Mouse (Mus musculus) left cerebral cortex, postnatal 10 days (tissue): ENCODE results near the gene Zfp13. TPM values are rescaled to one million over a fixed set of nuclear protein-coding genes. Genes with fewer than 3 reads are reported as not detected.

ENCODE experiments used
- DNase-seq, 2 experiments: peaks; one replicate each; pipeline ENCODE4 v3.0.0; 2021 to 2022; ENCODE audit warnings: low spot score in 2 of 2, mixed read lengths in 1 of 2; ENCODE audit errors: extremely low spot score in 1 of 2
- intact Hi-C: fragments of 180-260 bp; cut with DNase I; formaldehyde crosslinking; loops from one replicate; pipeline ENCODE4 v1.15.1; 2025
- total RNA-seq, 2 experiments: library from RNA; stranded (reverse); gene quantifications; 2 replicates each; pipeline ENCODE4 v1.2.3; 2021

Zfp13 gene
- total RNA-seq: 10 to 100 TPM; 29.3 to 33.8 TPM

DNA sequence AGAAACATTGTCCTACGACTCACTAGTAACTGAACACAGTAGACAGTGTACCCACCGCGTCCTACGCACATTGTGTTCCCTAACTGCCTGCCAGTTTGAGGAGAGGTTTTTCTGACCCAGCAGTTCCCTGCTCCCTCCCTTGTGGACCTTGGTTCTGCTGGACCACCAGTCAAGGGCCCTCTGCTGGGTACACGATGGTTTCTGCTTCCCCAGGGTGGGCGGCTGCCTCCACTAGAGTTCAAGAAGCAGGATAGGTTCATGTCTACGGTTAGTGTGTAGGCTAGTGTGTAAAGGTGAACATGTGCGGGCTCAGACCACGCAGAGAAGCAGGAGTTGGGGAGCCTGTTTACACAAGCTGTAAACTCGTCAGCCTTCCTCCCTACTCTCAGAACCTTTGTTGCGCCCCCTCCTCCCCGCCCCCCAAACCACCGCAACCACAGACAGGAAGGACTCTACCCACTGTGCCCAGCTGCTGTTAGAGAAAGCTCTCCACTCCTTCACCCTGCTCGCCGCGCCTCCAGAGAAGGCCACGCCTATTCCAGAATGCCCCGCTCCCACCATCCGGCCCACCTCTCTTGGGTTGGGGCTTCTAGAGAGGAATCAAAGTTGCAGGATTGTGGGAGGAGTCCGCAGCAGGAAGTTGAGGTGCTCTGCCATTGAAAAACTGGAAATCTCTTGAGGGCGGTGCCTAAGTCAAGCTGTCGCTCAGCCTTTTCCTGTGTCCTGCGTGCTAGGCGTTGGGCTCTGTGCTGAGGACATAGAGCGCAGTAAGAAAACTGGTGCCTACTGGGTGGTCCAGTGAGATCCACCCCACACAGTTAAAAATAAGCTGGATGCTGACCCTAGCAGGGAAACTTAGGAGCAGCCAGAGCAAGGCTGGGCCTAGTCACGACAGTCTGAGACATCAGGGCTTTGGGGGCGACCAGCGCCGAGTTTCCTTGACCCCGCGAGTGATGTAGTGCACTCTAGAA, at the start of gene Zfp13:
TSS of gene Zfp13 (minus strand) at position 906 of the 971 bp plus-strand sequence.
- intact Hi-C loops: no loop called here
- peak; percentile 73 to 92 for DNase-seq

DNA sequence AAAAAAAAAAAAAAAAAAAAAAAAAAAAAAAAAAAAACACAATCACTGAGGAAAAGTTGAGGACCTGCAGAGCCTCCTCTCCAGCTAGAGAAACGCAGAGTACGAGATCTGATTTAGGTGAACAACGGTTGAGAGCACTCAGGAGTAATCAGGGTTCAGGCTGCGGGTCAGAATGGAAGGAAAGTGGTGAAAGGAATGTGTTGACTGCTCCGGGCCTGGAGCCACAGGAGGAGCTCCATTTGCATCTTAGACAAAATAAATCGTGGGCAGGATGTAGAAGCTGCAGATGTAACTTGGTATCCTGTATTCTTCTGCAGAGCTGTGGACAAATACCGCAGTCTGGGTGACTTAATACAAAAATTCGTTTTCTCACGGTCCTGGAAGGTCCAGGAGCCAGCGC, 46.6 kb upstream of the Zfp13 start:
- intact Hi-C loops: no loop called here
- no peak for DNase-seq

DNA sequence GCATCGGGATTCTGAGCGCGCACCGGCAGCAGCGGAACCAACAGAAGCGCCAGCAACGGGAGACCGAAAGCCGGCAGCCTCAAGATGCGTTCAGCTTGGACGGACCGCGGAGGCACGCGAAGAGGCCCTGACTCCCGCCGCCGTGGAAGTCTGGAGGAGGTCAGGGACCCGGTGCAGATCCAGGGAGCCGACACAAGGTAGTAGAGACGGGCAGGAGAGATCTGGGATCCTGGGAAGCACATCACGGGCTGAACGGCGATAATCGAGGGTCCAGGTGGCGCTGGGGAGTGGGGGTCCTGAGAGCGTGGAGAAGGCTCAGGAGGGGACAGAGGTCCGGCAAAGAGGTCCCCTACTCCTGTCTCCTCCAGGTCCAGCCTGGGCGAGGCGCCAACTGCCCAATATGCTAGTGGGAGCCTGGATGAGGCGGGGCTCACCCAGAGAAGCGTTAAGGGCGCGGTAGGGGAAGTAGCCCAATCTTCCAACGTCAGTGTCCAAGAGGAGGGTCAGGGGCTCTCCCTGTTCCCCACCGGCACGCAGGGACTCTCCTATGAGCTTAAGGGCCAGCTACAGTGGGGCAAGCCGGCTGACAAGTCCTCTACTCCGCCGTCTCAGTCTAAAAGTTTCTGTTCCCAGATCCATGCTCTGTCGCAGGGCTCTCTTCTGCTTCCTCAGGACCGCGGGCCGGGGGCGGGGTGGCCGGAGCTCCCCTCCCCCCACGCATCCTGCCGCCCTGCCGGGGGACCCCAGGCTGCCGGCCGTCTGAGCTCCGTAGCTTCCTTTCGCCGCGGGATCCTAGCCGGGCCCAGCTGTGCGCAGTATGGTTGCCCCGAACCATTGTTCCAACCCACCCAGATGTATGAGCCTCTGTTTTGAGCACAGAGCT, 45.6 kb upstream of the Zfp13 start, which contains the start of gene Mmp25:
TSS of gene Mmp25 (minus strand) at position 665 of the 883 bp plus-strand sequence.
- DNase-seq: peak in 1 of 2 experiments; percentile 80
- intact Hi-C loops: no loop called here

DNA sequence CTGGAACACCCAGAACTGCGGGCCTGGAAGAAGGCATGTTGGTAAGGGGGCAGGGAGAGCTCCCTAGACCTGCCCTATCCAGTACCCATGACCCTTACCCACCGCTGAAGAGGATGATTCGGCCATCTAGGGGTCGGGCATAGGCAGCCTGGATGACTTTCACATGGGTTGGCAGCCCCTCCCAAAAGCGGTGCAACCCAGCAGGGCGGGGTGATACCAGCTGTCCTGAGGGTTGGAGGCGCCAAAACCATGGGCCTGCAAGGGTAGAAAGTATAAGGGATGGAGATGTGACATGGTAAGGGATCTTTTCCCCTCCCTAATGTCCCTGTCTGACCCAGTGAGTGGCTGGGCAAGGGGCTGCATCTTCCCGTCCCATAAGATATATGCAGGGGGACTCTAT, 32.0 kb upstream of the Zfp13 start:
- DNase-seq: no peak
- intact Hi-C loops: no loop called here

DNA sequence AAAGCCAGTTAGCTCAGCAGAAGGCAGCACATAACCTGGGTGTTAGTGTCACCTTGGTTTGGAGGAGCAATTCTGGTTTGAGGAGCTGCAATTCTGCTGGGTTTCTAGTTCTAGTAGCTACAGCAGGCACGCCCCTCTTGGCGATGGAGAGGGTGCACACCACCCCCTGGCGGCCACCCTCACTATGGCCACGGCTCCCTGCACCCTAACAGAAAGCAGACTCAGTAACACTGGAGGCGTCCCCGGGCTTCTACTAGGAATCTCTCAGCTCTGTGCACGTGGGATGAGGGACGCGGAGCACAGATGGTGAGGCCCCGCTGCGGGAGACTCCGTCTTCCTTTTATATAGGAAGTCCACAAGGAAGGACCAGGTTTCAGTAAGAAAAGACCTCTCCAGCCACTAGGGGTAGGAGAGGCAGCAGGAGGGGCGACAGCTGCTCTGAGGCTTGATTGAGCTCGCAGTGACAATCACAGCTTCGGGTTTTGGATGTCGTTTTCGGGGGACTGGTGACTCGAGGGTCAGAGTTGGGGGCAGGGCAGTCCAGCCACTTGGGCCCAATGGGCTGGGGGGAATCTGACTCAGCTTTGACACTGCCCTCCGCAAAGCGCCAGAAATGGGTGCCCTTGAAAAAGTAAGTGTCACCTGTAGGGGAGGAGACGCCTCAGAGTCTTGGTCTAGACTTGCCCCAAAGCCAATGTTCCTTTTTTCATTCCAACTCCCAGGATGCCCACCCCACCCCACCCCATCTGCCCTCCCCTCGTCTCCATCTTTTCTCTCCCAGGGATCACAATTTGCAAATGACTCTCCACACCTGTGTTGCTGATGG, 31.1 kb upstream of the Zfp13 start:
- intact Hi-C loops: no loop called here
- peak; percentile 66 to 85 for DNase-seq

DNA sequence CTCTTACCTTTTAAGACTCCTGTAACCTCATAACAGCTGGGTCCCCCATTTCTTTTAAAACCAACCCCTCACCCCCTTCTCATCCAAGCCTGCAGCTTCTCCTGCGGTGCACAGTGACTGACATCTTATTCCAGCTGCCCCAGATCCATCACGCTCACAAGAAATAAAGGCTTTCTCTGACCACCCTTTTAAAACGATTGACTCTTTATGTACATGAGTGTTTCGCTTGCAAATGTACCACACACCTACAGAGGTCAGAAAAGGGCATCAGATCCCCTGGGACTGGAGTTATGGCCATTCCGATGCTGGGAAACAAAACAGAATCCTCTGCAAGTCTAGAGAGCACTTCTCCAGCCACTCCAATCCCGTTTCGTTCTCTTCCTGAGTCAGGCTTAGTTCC, 28.5 kb upstream of the Zfp13 start:
- intact Hi-C loops: no loop called here
- DNase-seq: no peak

DNA sequence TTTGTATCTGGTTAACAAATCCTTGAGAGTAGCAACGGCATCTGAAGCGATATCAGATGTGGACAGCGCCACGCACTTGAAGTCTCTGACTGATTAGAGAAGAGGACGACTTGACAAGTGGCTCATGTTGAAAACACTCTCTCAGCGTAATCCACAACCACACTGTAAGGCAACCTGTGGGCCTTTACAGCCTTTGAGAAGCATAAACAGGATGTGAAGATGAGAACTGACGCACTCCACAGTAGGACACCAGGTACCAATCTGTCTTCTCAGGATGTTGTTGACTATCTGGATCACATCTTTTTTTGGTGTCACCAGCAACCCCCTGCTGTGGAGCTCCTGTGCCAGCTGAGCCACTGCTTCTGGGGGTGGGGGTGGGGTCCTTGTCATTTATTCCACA, 21.1 kb upstream of the Zfp13 start:
- intact Hi-C loops: no loop called here
- no peak for DNase-seq

DNA sequence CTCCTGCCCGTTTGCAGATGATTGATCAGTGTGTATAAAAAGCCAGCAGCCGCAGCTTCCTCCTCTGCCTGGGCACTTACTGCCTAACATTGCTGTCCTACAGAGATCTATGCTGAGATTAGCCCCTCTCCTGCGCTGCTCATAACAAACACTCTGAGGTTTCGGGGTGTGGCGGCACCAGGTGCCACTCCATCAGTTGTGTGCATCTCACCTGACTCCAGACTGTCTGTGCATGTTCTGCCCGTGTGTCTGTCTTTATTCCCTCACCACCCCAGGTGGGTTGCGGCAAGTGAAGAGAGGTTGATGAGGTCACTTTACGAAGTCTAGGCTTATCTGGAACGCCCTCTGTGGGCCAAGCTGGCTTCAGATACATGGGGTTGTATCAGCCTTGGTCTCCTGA, 17.8 kb upstream of the Zfp13 start:
- intact Hi-C loops: no loop called here
- no peak for DNase-seq

DNA sequence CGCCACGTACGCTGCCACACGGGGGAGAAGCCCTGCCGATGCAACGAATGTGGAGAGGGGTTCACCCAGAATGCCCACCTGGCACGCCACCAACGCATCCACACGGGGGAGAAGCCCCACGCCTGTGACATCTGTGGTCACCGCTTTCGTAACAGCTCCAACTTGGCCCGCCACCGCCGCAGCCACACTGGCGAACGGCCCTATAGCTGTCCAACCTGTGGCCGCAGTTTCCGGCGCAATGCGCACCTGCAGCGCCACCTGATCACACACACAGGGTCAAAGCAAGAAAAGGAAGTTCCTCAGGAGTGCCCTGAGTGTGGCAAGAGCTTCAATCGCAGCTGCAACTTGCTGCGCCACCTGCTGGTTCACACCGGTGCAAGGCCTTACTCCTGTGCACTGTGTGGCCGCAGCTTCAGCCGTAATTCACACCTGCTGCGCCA, 11.1 kb upstream of the Zfp13 start:
- intact Hi-C loops: no loop called here
- peak in 1 of 2 experiments; percentile 61 for DNase-seq

DNA sequence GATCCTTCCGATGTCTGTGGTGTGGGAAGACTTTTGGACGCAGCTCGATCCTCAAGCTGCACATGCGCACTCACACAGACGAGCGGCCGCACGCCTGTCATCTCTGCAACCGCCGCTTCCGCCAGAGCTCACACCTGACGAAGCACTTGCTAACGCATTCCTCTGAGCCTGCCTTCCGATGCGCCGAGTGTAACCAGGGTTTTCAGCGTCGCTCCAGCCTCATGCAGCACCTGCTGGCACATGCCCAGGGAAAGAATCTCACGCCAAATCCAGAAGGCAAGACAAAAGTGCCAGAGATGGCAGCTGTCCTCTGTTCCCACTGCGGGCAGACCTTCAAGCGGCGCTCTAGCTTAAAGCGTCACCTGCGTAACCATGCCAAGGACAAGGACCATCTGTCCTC, 10.3 kb upstream of the Zfp13 start:
- DNase-seq: peak in 1 of 2 experiments; percentile 42
- intact Hi-C loops: no loop called here

DNA sequence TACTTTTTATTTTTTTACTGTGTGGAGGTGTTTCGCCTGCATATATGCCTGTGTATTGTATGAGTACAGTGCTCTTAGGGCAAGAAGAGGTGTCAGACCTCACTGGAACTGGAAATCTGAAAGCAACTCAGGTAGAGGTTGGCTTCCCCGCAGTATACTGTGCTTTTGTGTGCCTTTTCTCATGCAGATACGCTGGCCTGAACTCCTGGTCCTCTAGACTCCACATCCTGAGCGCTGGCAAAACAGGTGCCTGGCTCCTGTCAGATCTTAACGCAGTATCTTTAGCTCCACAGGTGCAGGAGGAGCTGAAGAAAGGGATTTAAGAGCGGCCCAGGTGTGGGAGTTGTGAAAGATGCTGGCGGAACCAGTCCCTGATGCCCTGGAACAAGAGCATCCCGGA, 5.9 kb upstream of the Zfp13 start:
- intact Hi-C loops: no loop called here
- no peak for DNase-seq

DNA sequence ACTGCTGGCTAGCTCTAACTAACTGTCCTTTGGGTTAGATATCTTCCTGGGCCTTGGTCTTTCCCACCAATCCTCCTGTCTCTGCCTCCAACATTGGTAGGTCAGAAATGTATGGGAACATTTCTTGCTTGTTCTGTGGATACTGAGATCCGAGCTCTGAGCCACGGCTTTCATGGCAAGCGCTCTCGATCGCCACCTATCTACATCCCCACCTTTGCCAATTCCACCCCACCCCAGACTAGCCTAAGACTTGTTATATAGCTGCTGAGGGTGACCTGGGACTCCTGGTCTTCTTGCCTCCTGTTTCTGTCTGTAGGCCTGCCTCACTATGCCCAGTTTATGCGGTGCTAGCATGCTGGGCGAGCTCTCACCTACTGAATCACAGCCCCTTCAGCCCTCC, 5.1 kb upstream of the Zfp13 start:
- DNase-seq: no peak
- intact Hi-C loops: no loop called here

DNA sequence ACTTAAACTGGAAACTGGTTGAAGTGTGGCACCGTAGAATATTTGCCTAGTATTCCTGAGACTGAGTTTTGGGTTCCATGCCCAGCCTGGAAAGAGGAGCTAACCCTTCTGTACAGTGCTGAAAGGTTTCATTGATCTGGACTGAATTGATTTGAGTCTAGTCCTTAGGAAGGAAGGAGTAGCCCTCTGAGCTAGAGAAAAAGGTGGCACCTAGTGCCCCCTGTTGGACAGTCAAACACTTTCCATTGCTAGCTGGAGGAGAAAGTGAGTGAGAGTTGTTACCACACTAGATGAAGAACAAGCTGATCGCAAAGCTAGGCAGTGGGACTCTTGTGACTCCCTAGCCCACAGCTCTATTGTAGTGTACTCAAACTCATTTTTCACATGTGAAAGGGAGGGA, 4.3 kb upstream of the Zfp13 start:
- intact Hi-C loops: no loop called here
- no peak for DNase-seq

DNA sequence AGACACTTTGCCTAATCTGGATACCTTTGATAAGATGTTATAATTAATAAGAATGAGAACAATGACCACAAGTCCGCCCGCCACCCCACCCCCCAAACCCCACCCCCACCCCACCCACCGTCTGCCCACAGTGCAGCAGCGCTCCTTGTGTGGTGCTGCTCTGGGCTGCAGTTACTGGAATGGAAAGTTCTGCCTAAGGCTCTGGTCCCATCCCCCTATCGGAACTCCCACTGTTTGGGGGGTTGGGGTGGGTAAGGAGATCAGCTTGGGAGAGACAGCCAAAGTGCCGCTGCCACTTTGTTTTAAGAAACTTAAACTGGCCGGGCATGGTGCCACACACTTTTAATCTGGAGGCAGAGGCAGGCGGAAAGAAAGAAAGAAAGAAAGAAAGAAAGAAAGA, 3.8 kb upstream of the Zfp13 start:
- DNase-seq: no peak
- intact Hi-C loops: no loop called here

DNA sequence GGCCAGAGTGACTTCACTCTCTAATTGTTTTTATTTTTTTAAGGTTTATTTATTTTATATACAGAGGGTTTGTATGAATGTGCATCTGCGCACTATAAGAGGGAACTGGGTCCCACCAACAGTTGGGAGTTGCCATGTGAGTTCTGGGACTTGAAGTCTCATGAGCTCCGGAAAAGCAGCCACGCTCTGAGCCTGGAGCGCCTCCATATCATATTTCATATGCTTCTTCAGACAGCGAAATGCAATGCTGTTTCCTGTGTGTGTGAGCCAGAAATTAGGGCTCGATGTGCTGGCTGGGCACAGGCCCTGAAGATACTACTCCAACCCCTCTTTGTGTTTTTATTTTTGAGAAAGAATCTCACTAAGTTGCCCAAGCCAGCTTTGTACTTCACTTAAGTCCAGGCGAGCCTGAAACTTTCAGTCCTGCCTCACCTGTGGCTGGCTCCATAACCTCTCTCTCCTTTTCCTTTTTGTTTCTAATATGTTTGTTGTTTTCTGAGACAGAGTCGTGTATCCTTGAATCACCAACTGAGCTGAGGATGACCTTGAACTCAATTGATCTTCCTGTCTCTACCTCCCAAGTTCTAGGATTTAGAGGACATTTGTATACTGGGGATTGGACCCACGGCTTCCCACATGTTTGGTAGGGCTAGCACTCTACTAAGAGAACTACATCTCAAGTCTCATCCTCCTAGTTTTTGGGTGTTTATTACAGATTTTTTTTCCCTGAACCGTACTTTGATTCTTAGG, 2.7 kb upstream of the Zfp13 start:
- DNase-seq: no peak
- intact Hi-C loops: no loop called here

DNA sequence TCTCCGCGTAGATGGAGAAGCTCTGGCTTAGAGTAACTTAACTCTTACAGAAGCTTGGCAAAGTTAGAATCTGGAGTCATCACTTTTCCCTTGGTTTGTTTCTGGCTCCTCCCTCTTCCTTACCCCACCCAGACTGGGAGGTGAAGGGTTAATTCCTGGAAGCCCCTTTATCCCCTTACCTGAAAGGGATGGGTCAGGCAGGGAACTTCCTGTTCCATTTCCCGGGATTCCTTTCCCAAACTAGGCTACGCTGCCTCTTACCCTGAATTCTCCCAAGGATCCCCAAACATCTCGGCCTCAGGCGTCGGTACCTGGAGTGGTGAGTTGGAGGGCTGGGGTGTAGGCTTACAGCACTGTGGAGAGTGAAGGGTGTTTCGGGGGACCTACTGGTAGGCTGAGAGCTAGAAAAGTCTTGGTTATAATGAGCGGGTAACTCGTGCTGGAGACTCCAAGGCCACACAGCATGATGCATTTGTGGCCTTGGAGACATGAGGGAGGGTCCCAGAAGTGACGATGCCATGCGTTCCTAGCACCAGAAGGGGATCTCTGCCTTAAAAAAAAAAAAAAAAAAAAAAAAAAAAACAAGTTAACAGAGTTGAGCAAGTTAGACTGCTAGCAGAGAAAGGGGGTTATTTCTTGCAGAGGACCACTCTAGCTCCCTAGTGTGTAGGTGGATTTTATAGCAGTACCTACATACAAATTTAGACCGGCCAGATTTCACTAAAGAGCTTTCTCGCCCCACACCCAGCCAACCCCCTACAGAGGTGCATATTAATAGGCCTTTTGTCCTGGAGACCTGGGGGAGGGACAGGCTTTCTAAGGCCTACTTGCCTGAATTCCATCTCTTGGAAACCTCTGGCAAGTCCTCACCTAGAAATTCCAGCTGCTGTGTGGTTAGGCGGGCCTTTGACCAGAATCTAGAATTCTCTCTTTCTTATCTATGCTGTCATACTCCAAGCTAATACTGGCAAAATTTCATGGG, 1.6 kb upstream of the Zfp13 start, which contains the start of gene Zscan10:
TSS of gene Zscan10 (plus strand) at position 216 of the 982 bp plus-strand sequence.
- intact Hi-C loops: no loop called here
- no peak for DNase-seq

DNA sequence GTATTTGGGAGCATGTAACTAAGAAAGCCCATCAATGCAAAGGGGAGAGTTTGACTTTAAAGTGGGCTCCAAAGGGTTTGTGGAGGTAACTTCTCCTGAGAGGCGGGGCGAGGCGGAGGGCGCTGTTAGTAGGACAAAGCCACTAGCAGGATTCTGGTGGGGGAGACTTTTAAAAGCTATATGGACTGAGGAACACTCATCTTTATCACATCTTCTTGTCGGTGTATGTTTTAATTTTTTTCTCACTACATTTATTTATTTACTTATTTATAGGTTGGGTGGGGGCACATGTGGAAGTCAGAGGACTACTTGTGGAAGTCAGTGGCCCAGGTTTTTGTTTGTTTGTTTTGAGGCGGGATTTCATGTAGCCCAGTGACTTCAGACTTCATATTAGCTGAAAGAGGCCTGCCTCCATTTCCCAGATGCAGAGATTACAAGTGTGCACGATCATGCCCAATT, 347 bp upstream of the Zfp13 start:
- no peak for DNase-seq
- intact Hi-C loops: no loop called here
